Mouse (Mus musculus): ENCODE measurements around the gene Riok1.

Riok1 gene

DNA sequence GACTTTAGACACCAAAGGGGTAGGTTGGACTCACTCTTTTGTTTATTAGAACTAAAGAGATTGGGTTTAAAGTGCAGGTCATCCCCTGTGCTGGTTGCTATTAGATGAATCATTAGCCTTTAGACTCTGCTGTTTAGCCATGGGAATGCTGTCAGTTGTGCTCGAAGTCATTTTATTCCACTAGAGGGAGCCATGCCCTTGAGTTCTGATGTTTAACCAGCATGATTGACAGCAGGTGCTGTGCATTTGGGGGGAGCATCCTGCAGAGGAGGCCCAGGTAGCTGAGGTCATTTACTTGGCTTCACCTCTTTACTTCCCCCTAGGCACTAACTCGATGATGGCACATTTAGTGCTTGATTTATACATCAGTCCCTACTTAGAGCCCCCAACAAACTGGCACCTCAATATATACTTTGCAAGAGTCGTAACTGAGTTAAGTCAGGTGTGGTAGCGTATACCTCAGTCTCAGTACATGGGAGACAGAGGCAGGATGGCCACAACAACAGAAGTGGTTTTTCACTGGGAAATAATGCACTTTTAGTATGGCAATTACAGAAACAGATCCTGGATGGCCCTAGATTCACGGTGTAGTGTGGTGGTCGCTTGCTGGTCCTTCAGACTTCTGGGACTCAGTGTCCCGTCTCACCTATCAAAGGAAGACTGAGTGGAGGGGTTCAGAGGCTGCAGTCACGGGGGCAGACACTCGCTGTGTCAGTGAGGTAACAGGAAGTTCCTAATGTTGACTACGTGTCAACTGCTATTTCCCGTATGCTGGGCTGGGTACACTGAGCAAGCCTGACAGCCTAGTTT is 28.3 kb downstream of the Riok1 start:
- DNase-seq (ENCODE audit: low read depth, low spot score): peak; percentile 62

DNA sequence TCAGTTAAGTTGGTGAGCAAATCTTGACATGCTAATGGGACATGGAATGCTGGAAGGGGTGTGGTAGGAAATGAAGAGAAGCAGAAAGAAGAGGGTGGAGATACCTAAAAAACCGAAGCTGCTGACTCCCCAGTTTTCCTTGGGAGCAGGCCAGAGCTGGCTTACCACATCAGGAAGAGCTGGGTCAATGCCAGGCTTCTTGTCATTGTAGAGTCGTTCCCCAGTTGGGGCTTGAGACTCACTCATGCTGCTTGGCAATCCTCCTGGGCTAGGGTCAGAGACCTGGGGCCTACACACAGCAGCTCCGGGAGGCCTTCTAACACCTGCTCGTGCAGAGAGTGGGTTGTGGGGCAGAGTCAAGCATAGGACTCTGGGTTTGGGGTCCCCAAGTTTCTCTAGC is 34.1 kb downstream of the Riok1 start:
- no peak for DNase-seq (ENCODE audit: low read depth, low spot score)

DNA sequence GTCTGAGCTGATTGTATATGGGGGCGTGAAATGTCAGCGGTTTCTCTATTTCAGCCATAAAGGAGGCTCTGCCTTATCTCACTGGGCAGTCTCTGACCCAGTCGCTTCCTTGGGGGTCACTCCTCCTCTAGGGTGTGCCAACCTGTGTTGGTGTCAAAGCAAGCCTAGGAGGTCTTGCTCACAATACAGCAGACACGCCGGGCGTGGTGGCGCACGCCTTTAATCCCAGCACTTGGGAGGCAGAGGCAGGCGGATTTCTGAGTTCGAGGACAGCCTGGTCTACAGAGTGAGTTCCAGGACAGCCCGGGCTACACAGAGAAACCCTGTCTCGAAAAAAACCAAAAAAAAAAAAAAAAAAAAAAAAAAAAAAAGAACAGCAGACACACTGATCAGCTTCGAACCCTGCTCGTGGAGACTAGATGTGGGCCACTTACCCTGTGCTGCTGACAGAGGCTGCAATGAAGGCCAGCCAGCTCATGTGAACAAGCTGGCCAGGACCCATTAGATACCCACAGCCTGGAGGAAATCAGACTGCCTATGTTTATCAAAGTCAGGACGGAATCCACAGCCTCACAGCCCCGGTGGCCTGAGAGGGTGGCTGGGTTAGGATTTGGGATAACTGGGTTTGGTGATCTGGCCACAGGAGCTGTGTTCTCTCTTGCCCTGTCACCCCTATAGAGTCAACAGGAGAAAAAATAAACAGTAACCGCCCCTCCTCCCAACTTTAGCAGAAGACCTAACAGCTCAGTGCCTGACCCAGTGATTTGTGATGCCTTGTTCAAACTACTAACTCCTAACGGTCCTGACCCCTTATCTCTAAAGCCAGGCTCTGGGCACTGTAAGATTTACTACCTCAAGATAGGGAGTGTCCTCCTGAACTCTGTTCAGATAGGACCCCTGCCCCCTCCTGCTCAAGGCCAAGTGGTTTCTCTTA is 36.8 kb downstream of the Riok1 start:
- DNase-seq (ENCODE audit: low read depth, low spot score): no peak

DNA sequence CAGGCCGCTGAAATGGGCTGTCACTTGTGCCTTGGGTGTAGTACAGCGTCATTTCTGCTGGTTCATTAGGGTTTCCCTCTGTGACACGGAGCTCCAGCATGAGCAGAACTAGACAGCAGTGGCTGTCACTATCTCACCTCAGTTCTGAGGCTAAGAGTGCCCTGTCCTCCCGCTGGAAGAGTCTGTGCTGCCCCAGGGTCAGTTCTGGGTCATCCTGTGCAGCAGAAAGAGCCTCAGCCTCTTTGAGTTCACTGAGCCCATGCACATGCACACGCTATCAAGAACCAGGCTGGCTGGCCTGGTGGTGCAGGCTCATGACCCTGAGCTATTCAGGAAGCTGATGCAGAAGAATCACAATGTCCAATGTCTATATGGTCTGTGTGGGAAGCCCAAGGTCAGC is 37.6 kb downstream of the Riok1 start:
- DNase-seq (ENCODE audit: low read depth, low spot score): no peak

DNA sequence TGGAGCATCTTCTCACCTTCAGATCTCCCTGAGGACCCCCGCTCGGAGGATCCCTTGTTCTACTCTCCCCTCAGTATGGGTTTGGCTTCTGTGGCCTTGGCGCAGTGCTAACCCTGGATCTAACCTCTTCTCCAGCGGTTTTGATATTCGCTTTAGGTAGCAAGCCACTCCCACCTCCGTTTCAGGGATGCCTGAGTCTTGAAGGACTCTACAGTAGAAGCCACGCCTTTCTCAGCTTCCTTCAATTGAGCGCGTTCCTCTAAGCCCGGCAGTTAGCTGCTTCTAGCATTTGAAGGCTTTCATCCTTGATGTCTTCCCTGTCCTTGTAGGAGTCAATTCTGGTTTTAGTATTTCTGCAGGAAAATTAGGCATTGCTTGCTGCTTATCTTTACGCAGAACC is 40.3 kb downstream of the Riok1 start:
- no peak for DNase-seq (ENCODE audit: low read depth, low spot score)

DNA sequence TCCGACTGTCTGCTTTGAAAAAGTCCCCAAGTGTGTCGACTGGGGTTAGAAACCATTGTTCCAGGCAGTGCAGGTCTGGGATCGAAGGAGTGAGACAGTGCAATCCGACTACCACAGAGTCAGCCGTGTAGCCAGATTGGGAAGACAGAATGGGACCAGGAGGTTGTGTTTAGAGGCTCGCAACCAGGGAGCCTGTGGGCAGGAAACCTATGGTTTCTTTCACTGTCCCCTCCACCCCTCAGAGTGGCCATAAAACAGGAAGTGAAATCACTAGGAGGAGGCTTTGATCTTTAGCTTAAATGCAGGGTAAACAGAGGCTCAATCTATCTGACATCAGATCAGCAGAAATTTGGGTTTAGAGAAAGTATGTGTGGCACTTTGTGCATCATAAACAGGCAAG is 42.0 kb downstream of the Riok1 start:
- no peak for DNase-seq (ENCODE audit: low read depth, low spot score)

DNA sequence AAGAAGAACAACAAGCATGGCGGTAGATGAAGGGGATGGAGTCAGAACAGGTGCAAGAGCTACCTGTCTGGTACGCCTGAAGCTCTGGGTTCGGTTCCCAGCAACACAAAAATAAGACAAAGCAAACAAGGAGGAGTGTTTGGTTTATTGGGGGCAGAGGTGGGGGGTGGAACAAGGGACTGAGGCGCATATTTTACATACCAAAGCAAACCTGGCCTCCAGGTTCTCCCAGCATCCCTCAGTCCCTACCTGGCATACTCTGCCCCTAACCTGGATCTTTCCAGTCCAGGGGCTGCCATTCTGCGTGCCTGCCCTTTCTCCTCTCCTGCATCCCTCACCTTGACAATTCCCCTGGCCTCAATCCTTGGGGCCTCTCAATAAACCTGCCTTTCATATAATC is 42.6 kb downstream of the Riok1 start:
- no peak for DNase-seq (ENCODE audit: low read depth, low spot score)

DNA sequence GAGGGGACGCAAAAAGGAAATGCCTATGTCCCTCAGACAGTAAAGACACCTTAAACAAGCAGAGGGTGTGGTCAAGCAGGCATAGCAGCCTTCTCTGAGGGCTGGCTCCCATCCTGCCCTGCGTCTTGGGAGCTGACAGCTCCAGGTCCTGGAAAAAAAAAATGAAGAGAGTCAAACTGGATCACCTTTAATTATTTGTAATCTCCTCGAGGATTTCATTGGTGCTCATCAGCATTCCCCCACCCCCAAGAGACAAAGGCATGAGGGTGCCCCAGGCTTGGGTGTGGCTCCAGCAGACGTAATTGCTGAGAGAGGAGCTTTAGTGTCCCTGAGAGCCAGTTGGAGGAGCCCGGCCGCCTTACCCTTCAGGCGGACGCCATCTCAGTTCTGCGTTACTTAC is 43.2 kb downstream of the Riok1 start:
- no peak for DNase-seq (ENCODE audit: low read depth, low spot score)

DNA sequence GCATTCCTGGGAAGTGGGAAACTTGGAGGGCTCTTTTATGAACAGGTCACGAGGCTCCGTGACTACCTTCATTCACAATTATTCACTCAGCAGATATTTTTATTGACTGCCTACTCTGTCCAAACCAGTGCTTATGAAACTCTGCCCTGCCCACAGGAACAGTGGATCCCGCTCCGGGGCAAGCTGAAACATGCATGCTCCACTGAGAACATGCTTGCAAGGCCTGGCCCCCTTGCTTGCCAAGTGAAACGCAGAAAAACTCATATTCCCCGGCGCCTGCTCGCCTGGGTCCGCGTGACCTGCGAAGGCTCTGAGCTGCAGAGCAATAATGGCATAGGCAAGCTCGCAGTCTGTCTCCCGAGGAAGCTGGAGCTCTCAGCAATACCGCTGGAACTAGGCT is 43.9 kb downstream of the Riok1 start:
- DNase-seq (ENCODE audit: low read depth, low spot score): no peak

DNA sequence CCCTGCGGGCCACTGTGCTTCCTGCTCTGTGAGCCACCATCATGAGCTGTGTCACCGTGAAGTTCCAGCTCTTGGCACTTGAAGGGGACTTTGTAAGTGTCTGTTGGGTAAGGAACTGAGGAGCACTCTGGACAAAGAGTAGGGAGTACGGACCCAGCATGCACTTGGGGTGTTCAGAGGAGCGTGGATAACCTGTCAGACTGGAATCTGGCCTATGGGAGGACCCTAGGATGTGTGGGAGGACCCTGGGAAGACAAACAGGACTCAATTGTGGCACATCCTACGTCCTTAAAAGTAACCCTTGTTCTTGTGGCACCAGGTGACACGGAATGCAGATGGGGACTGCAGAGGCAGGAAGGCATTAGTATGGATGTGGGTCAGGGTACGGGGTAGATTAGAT is 44.4 kb downstream of the Riok1 start:
- DNase-seq (ENCODE audit: low read depth, low spot score): no peak

DNA sequence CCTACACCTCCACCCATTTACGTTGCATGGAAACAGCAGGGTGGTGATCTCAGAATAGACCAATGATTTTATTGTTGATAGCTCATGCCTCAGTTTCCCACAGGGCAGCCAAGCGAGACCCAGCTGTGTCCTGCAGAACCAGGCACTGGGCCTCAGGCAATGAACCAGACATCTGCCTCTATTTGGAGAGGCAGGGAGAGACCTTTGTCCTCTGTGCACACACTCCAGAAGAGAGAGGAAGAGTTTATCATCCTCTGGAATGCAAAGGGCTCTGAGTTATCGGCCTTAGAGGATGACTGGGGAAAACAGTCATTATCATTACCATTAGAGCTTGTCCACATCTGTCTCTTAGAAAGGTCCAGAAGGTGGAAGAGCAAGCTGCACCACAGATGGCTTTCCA is 49.9 kb downstream of the Riok1 start:
- DNase-seq (ENCODE audit: low read depth, low spot score): no peak

DNA sequence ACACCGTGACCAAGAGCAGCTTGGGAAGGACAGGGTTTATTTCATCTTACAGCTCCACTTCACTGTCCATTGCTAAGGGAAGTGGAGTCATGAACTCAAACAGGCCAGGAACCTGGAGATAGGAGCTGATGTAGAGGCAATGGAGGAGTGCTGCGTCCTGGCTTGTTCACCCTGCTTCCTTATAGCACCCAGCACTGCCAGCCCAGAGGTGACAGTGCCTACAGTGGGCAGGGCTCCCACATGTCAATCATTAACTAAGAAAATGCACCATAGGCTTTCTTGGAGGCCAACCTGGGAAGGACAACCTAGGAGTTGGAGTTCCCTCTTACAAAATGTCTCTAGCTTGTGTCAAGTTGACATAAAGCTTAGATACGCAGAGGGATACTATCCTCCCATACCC is 51.2 kb downstream of the Riok1 start:
- no peak for DNase-seq (ENCODE audit: low read depth, low spot score)

DNA sequence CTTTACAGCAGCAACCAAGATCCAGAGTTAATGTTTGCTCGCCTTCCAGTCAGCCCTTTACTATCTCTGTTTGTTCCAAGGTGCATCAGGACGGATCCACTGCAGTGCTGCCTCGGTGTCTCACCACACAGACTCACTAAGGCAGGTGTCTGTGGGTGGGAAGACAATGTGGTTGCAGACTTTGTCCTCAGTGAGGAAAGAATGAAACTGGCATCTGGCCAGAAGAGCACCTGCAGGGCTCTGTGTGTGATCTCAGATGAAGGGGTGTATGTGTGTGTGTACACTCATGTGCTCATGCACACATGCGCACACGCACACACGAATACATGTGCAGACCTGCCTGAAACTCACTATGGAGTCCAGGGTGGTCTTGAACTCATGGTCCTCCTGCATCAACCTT is 52.7 kb downstream of the Riok1 start:
- DNase-seq (ENCODE audit: low read depth, low spot score): no peak

DNA sequence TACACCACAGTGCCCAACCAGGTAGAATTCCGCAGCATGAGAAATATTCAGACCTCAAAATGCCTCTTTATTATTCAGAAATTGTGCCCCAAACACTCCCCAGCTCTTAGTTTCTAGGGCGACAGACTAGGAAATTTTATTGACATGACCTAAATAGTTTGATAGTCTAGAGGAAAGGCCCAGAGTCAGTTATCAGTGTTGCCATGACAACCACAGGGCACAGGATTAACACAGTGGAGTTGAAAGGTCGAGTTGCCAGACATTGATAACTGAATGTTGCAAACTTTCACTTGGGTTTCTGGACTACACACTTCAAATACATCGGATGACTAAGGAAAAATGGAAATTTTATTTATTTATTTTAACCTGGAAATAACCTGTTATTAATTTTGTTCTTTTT is 53.1 kb downstream of the Riok1 start:
- no peak for DNase-seq (ENCODE audit: low read depth, low spot score)

DNA sequence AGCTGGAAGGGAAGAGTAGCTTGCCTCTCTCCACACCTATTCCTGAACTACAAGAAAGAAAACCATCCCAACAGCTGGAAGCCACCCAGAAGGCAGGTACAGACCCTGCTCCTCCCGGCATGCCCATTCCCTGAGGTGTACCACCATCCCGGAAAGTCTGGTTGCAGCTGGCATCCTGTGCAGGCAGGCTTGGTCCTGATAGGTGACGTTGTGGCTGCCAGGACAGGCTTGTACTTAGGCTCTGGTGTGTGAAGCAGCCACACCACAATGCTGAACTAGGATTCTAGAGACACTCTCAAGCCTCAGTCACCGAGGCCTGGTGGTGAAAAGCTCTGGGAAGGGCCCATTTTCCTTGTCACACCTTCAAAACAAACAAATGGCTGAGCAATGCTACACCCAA is 59.4 kb downstream of the Riok1 start:
- no peak for DNase-seq (ENCODE audit: low read depth, low spot score)

DNA sequence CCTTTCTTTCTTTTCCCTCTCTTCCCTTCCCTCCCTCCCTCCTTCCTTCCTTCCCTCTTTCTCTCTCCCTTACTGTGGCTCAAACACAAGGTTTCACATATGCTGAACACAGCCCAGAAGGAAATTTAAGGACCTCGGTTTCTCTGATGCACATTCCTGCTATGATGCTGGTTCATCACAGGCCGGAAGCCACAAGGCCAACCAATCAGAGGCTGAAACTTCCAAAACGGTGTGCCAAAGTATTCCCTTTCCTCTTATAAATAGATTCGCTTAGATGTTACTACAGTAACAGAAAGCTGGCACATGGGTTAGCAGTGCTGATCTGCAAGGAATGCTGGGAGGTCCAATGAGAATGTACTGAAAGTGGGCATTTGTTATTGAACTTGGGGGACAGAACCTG is 66.6 kb downstream of the Riok1 start:
- no peak for DNase-seq (ENCODE audit: low read depth, low spot score)

DNA sequence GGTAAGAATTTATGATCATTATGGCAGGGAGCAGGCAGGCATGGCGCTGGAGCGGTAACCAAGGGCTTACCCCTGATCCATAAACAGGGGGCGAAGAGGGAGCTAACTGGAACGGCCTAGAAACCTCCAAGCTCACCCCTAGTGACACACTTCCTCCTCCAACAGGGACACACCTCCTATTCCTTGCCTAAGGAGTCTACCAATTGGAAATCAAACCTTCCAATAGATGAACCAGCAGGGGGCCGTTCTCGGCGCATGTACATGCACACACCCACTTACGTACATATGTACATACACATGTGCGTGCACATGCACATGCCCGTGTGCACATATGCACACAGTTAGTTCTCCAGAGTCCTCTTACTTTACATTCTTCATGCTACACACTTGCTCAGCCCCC is 67.7 kb downstream of the Riok1 start:
- DNase-seq (ENCODE audit: low read depth, low spot score): no peak

DNA sequence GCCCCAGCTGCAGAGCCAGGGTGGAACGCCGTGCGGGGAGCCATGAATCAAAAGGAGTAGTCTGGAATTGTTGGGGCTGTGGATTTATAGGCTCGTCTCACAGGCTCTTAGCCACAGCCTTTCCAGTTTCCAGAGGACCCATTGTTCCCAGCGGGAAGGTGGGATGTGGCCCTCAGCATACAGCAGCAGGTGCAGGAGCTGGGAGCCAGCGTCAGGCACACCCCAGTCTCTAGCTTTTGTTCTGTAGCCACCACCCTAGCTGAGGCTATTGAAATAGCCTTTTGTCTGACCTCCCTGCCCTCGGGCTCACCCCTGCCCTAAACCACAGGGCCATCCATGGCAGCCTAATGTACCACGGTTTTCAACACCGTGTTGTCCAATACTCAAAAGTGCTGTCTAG is 72.3 kb downstream of the Riok1 start:
- no peak for DNase-seq (ENCODE audit: low read depth, low spot score)
